Mouse (Mus musculus) adrenal gland, postnatal 14 days (tissue): ENCODE measurements around the gene Fgfr2. TPM values are rescaled to one million over a fixed set of nuclear protein-coding genes. Genes with fewer than 3 reads are reported as not detected.

Experiments
- DNase-seq: peaks from one replicate; pipeline ENCODE4 v3.0.0; 2021; ENCODE audit warnings: mixed read lengths
- total RNA-seq: library from RNA; stranded (reverse); gene quantifications from 2 replicates; pipeline ENCODE4 v1.2.3, GENCODE M21; 2021

Fgfr2 gene
- total RNA-seq, 1 experiment from 2014 or later: 227 TPM

DNA sequence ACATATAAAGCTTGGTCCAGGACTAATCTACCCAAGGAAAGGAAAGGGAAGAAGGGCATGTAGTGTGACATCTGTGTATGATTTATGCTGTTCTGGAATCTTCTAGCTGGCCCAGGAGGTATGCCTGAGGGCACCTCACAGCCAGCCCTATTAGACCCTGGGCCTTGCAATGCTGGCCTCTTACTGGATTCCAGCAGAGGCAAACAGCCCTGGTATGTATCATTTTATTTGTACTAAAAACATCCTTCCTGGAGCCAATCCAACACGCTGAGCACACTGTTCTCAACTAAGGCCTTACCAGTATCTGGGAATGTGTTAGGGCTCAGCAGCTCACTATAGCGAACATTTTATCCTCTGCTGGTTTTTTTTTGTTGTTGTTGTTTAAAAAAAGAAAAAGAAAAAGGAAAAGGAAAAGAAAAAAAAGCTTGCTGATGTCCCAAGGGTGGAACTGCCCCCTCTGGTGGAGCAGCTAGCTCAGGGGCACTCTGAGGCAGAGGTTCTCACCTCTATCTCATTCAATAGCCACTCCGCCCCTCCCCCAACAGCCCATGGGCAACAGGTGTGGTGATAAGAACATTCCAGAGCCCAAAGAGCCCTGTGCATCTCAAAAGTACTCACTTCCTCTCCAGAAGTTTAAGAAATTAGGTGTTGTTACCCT lies 82.3 kb downstream of the Fgfr2 start:
- DNase-seq: peak; percentile 38

GRCm38 (mm10) chr7:133039556-133040255 lies 83.4 kb downstream of the Fgfr2 start:
- no peak for DNase-seq

DNA sequence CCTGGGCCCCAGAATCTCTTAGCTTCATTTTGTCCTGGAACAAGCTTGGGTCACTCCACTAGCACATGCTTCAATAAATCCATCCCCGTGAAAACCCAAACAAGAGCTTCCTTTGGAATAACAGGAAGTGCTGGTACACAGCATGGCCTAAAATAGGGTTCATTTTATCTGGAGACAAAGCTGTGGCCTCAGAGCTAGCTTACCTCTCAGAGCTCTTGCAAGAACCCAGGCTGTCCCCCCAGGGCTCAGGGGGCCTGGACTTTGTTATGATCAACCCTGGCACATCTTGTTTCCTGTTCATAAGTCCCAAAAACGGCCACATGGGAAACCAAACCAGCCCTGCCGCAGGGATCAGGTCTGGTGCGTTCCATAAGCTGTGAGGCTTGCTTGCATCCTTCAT lies 85.5 kb downstream of the Fgfr2 start:
- DNase-seq: peak; percentile 21

- no peak for DNase-seq
Observed at GRCm38 (mm10) chr7:133037217-133037616, 85.9 kb downstream of the Fgfr2 start.

- DNase-seq: peak; percentile 47
Observed at GRCm38 (mm10) chr7:133035901-133036300, 87.2 kb downstream of the Fgfr2 start.

DNA sequence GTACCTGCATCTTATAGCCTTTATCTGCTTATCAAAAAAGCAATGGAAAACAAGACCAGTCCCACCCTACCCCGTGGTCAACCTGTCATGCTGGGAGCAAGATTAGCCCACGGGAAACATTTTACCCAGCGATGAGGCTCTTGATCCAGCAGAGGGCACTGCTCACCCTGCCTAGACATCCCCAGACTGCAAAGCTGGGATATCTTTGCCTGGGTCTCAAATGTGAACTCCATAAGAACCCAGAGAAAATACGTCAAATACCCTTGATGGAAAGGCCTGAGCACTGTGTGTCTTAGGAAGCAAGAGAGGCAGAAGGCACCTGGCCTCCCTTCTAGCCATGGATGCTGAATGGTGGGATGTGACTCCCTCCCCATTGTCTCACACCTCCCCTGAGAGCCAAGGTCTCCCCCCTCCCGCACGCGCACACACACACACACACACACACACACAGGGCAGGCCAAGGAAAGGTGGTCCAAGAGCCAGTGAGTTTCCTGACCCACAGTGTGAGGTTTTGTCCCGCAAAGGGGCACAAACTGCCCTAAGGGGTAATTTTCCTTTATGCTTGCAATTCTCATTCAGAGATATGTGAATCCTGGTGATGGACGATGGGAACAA lies 90.5 kb downstream of the Fgfr2 start:
- DNase-seq: peak; percentile 79

- no peak for DNase-seq
Observed at GRCm38 (mm10) chr7:133029496-133030047, 93.6 kb downstream of the Fgfr2 start.

GRCm38 (mm10) chr7:133029004-133029403 lies 94.1 kb downstream of the Fgfr2 start:
- DNase-seq: no peak

DNA sequence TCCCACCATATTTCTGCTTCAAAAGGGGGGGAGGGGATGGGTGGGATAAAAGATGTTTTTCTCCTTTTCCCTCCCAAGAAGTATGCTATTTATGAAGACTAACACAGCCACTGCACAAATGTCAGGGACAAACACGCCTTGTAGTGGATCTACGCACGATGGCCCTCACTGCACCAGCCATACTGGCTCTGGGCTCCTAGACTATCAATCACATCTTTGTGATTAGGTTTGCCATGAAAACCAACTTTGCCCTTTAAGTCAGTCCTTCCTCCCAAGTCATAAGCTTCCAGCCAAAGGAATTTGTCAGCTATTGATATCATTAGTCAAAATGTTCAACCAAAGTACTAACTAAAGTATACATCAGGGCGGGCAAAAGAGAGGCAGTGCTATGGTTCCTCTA lies 95.2 kb downstream of the Fgfr2 start:
- DNase-seq: peak; percentile 51

- no peak for DNase-seq
Observed at GRCm38 (mm10) chr7:133024694-133025093, 98.5 kb downstream of the Fgfr2 start.

DNA sequence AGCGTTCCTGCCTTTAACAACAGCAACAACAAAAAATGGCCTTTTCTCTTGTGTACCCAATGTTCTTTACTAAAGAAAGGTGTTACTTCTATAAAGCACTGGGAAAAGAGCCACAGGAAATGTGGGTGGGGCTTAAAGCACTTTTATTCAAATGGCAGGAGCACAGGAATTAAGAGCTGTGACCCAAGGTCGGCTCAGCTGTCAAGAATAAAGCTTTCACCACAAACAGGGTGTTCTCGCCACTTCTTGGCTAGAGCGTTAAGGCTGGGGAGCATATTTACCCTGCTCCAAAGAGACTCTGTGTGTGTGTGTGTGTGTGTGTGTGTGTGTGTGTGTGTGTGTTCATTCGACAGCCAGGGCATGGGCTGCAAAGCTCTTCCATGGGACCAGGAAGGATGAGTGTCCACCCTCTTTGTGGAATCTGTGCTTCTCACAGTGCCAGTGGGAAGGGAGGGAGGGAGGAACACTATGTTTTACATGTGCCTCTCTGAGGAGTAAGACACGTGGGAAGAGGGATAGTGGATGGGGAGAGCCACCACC lies 103.6 kb downstream of the Fgfr2 start:
- DNase-seq: no peak

GRCm38 (mm10) chr7:133018961-133019360 lies 104.2 kb downstream of the Fgfr2 start:
- DNase-seq: no peak

GRCm38 (mm10) chr7:133015416-133016070 lies 107.6 kb downstream of the Fgfr2 start:
- DNase-seq: no peak

DNA sequence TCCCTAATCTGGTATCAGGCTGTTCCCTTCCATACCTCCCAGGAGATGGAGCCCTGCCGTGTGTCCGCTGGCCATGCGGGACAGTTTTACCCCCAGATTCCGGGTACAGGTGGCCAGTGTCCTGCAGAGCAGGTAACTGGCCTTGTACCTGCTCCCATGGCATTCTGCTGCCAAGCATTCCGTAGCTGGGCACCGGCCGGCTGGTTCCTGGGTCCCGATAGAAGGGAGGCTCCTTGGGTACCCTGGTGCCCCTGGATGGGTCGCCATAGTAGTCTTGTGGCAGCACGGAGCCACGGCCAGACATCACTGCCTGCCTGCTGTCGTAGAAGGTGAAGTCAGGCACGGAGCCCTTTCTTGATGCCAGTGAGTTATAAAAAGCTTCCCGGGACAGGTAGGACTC lies 108.5 kb downstream of the Fgfr2 start:
- DNase-seq: no peak

DNA sequence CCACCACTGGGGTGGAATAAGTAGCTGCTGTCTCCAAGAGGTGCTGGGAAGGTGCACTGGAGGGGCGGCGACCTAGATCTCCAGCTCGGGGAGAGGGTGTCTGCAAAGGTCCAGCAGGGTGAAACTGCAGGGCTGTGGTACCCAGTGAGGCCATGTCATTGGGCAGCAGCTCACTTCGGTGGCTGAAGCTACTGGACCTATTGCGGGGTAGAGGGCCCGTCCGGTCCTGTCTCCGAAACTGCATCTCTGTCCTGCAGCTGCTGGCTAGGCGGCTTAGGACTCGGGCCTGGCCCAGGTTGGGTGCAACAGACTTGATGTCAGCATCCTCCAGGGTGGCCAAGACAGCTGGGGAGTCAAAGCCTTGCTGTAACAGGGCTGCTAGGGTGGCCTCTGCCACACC lies 109.2 kb downstream of the Fgfr2 start:
- no peak for DNase-seq

DNA sequence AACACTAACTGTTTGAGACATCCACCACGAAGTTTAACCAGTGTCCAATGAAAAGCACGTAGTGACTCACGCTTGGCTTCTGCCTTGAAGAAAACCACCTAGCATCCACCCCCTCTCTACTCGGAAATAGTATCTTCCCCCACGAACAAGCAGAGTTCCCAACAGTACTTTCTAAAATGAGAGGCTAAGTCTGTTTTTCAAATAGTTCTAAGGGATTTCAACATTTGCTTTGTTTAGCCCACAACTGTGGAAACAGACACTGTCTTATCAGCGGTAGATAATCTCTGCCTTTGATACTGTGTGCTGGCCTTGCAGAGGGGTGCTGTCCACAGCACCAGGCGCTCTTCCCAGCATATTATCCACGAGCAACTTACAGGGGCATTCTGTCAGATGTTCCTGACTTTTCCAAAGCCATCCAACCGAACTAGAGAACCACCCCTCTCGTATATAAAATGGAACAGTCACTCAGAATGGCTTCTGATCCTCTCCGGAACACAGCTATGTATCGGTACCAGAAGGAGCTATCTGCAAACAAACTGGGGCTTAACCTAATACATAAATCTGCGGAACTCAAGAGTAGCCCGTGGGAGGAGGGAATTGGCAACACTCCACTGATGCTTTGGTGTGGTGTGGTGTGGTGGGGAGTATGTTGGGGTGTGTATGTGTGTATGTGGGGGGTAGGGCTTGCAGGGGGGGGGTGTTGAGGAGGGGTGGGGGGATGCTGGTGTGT lies 110.3 kb downstream of the Fgfr2 start:
- no peak for DNase-seq

DNA sequence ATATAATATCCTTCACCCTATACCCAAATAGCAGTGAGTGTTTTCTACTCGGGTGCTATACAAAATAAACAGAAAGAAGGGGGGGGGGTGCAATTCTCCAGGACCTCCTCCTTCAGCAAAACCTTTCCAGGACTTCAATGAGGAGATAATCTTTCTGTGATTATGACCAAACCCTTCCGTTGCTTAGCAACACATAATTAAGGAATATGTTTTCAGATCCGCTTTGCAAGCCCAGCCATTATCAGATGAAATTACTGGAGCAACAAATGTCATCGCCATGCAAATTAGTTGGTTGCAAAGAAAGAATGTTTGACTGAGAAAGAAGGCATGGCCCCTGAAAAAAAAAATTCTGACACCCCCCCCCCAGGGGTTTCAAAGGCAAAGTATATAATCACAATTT lies 111.5 kb downstream of the Fgfr2 start:
- DNase-seq: no peak

DNA sequence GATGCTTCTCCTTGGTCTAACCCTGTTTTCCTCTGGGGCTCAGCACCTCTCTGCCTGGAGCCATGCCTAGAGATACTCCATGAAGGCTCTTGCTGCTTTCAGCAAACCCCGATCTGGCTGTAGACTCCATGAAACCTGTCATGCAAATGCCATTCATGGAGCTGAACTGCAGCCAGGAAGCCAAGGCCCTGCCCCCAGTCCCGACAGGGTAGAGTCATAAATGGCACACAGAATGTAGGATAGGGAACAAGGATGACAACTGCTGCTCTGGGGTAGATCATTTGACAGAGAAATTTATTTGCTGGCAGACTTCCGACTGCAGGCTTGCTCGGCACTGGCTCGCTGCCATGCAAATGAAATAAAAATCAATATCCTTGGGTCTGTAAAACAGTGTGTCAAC lies 112.0 kb downstream of the Fgfr2 start:
- DNase-seq: peak; percentile 78

DNA sequence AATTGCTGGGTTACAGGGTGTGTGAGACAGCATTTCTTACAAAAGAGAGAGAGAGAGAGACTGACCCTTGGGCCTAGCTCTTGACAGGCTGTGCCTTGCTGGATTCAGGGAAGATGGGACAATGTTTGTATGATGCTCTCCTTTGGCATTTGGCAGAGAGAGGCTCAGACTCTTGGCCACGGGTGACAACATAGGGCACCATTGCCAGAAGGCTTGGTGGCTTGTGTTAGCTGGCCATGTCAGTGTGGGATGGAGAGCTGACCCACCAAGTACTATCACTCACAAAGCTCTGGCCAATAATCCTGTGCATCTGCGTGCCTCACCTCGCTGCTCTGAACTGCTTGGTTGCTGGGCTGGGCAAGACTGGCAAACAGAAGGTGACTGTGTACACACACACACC lies 112.7 kb downstream of the Fgfr2 start:
- no peak for DNase-seq

- DNase-seq: no peak
Observed at GRCm38 (mm10) chr7:133009676-133010075, 113.5 kb downstream of the Fgfr2 start.

- peak; percentile 60 for DNase-seq
Observed at GRCm38 (mm10) chr7:133008663-133009062, 114.5 kb downstream of the Fgfr2 start.

- DNase-seq: peak; percentile 94
Observed at GRCm38 (mm10) chr7:133007343-133007742, 115.8 kb downstream of the Fgfr2 start.
